Mouse (Mus musculus): ENCODE results near the gene Il16. TPM values are rescaled to one million over a fixed set of nuclear protein-coding genes. Genes with fewer than 3 reads are reported as not detected.

Gene Il16
- polyA plus RNA-seq, 1 experiment from 2014 or later: 9.8 TPM

DNA sequence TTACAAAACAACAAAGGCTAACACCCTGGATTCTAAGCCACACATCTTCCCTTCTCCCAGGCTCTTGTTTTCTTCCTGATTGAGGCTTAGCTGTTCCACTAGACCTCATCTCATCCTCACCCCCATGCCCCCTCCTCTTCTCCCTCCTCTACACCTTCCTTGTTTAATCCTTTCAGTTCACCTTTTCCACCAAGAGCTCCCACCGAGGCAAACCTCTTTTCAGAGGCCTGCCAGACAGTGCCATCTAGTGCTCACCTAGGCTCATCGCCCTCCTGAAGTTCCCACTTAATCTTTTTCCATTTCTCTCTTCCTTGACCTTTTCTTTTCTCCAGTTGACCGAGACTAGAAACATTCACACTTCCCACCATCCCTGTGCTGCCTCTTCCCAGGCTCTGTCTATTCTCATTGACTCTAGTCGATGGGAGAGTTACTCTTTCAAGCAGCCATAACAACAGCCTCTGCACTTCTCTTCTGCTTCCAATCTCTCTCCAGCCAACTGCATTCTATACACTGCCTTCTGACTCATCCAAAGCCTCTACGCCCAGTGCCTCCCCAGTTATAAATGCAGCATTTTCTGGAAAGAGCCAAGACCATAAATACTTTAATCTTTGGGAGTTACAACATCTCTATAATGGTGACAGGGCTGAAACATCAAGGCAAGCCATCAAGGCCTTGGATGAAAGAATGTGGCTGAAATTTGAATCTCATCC, 69.8 kb downstream of the Il16 start:
- WGBS (ENCODE audit: insufficient replicate concordance): 27% methylated on average over 5 of the region's 5 CpGs
- ATAC-seq: no peak
- H3K9me3 ChIP-seq (ENCODE audit: low read length): no peaks in the 10 kb centered on the region

GRCm38 (mm10) chr7:83671573-83671972, 74.0 kb downstream of the Il16 start:
- TF ChIP-seq EP300 (IDR thresholded peaks at IDR 0.05; ENCODE audit: low read depth) (no peak), CTCF (IDR thresholded peaks at IDR 0.05; ENCODE audit: low read depth) (no peak)
- 80% methylated on average over 6 of the region's 6 CpGs for WGBS (ENCODE audit: insufficient replicate concordance)
- no peaks in the 10 kb centered on the region for H3K9me3 ChIP-seq (ENCODE audit: low read length)
- no peaks in the 10 kb centered on the region for H3K27me3 ChIP-seq (ENCODE audit: insufficient read depth, low read length)
- ATAC-seq (no peak), DNase-seq (no peak)
- no peaks in the 10 kb centered on the region for H3K36me3 ChIP-seq (replicated peaks; ENCODE audit: insufficient read depth, low read length)
- no peak overlapping the region for H3K27ac ChIP-seq (ENCODE audit: low read depth)
- peaks cover 12% of the 10 kb centered on the region for H3K4me1 ChIP-seq (ENCODE audit: insufficient read depth)
- H3K4me3 ChIP-seq (ENCODE audit: low read depth, low read length): no peak overlapping the region
- H3K4me2 ChIP-seq (ENCODE audit: low read depth, low read length): no peak overlapping the region
- H3K9ac ChIP-seq (replicated peaks): no peak overlapping the region

More for the DNA sequence above, 69.8 kb downstream of the Il16 start:
- no peak for TF ChIP-seq EP300 (IDR thresholded peaks at IDR 0.05; ENCODE audit: low read depth)
- TF ChIP-seq CTCF (IDR thresholded peaks at IDR 0.05; ENCODE audit: low read depth): peak; percentile 79
- H3K27ac ChIP-seq (ENCODE audit: low read depth): no peak overlapping the region
- H3K4me2 ChIP-seq (ENCODE audit: low read depth, low read length): no peak overlapping the region
- no peak overlapping the region for H3K9ac ChIP-seq (replicated peaks)
- H3K4me1 ChIP-seq (ENCODE audit: insufficient read depth): no peaks in the 10 kb centered on the region
- H3K36me3 ChIP-seq (replicated peaks; ENCODE audit: insufficient read depth, low read length): no peaks in the 10 kb centered on the region
- no peaks in the 10 kb centered on the region for H3K27me3 ChIP-seq (ENCODE audit: insufficient read depth, low read length)
- H3K4me3 ChIP-seq (ENCODE audit: low read depth, low read length): no peak overlapping the region
- peak; percentile 38 for DNase-seq

DNA sequence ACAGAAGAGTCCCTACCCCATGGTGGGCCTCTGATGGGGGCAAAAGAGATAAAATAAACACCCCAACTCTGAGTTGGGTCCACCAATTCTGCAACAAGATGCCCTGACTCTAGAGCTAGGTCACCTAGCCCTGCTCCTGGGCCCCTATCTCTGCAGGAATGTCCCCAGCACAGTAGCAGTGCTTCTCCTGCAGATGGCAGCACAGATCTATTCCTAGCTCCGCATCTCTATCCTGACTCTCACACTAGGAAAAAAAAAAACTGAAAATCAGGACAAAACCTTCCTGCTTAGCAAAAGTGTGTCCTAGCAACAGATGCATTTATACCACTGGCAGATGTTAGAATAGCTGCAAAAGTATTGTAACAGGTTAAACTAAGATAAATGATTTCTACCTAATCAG, 76.8 kb downstream of the Il16 start:
- ATAC-seq (peak; percentile 71), DNase-seq (no peak)
- H3K9ac ChIP-seq (replicated peaks): no peak overlapping the region
- H3K36me3 ChIP-seq (replicated peaks; ENCODE audit: insufficient read depth, low read length): no peaks in the 10 kb centered on the region
- no peak overlapping the region; the same call in 1 of the 2 replicates for H3K27ac ChIP-seq (ENCODE audit: low read depth)
- no peak overlapping the region for H3K4me3 ChIP-seq (ENCODE audit: low read depth, low read length)
- TF ChIP-seq CTCF (IDR thresholded peaks at IDR 0.05; ENCODE audit: low read depth) (peak; percentile 77), EP300 (IDR thresholded peaks at IDR 0.05; ENCODE audit: low read depth) (no peak)
- WGBS (ENCODE audit: insufficient replicate concordance): 36% methylated on average over 1 of the region's 1 CpGs
- no peak overlapping the region for H3K4me2 ChIP-seq (ENCODE audit: low read depth, low read length)
- H3K27me3 ChIP-seq (ENCODE audit: insufficient read depth, low read length): no peaks in the 10 kb centered on the region
- peaks cover 12% of the 10 kb centered on the region for H3K4me1 ChIP-seq (ENCODE audit: insufficient read depth)
- H3K9me3 ChIP-seq (ENCODE audit: low read length): no peaks in the 10 kb centered on the region

- Histone ChIP-seq H3K4me2 (ENCODE audit: low read depth, low read length) (no peak overlapping the region), H3K9ac (replicated peaks) (no peak overlapping the region), H3K4me1 (ENCODE audit: insufficient read depth) (peaks cover 12% of the 10 kb centered on the region), H3K36me3 (replicated peaks; ENCODE audit: insufficient read depth, low read length) (no peaks in the 10 kb centered on the region), H3K4me3 (ENCODE audit: low read depth, low read length) (no peak overlapping the region), H3K27me3 (ENCODE audit: insufficient read depth, low read length) (no peaks in the 10 kb centered on the region), H3K9me3 (ENCODE audit: low read length) (no peaks in the 10 kb centered on the region), H3K27ac (ENCODE audit: low read depth) (peak overlapping the region; percentile 46)
- TF ChIP-seq CTCF (IDR thresholded peaks at IDR 0.05; ENCODE audit: low read depth) (no peak), EP300 (IDR thresholded peaks at IDR 0.05; ENCODE audit: low read depth) (peak; percentile 35; the same call in 1 of the 2 replicates)
- ATAC-seq: peak; percentile 71
- WGBS (ENCODE audit: insufficient replicate concordance): 59% methylated on average over 5 of the region's 5 CpGs
- no peak for DNase-seq
These were observed 77.4 kb downstream of the Il16 start for GRCm38 (mm10) chr7:83667936-83668645.

GRCm38 (mm10) chr7:83666087-83666595, 79.4 kb downstream of the Il16 start:
- Histone ChIP-seq H3K27me3 (ENCODE audit: insufficient read depth, low read length) (no peaks in the 10 kb centered on the region), H3K9ac (replicated peaks) (no peak overlapping the region), H3K4me2 (ENCODE audit: low read depth, low read length) (no peak overlapping the region), H3K27ac (ENCODE audit: low read depth) (no peak overlapping the region), H3K9me3 (ENCODE audit: low read length) (no peaks in the 10 kb centered on the region), H3K4me3 (ENCODE audit: low read depth, low read length) (no peak overlapping the region), H3K4me1 (ENCODE audit: insufficient read depth) (peaks cover 12% of the 10 kb centered on the region), H3K36me3 (replicated peaks; ENCODE audit: insufficient read depth, low read length) (no peaks in the 10 kb centered on the region)
- ATAC-seq (no peak), DNase-seq (no peak)
- TF ChIP-seq CTCF (IDR thresholded peaks at IDR 0.05; ENCODE audit: low read depth) (no peak), EP300 (IDR thresholded peaks at IDR 0.05; ENCODE audit: low read depth) (no peak)
- 69% methylated on average over 4 of the region's 4 CpGs for WGBS (ENCODE audit: insufficient replicate concordance)

DNA sequence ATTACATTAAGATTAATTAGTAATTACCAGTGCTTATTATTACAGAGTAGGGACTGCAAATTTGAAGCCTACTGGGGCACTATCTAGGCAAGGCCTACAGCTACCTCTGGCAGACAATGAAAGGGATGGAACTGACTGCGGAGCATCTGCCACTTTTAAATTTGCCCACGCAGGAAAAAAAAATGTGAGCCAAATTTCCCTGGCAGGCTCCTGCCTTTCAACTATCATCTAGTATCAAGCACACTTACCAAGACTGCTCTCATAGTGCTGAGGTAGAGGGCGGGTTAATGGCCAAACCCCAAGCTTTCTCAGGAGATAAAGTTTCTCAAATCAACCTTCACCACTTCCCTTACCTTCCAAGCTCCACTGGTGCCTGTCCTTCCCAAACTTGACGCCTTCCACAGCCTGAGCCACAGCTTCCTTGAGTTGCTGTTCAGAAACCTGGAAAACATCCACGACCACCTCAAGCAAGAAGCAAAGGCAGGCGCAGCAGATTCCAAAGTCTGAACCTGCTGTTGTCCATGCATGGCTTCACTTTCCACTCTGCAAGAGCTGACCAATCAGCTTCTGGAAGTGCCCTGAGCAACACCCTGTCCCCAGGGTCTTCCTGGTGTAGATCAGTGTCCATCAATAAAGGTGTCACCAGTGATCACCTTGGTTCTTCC, 82.7 kb downstream of the Il16 start:
- H3K4me3 ChIP-seq (ENCODE audit: low read depth, low read length): no peak overlapping the region
- ATAC-seq (no peak), DNase-seq (no peak)
- H3K36me3 ChIP-seq (replicated peaks; ENCODE audit: insufficient read depth, low read length): no peaks in the 10 kb centered on the region; the same call in 1 of the 2 replicates
- TF ChIP-seq CTCF (IDR thresholded peaks at IDR 0.05; ENCODE audit: low read depth) (no peak), EP300 (IDR thresholded peaks at IDR 0.05; ENCODE audit: low read depth) (no peak)
- 72% methylated on average over 6 of the region's 6 CpGs for WGBS (ENCODE audit: insufficient replicate concordance)
- no peak overlapping the region for H3K9ac ChIP-seq (replicated peaks)
- no peaks in the 10 kb centered on the region for H3K27me3 ChIP-seq (ENCODE audit: insufficient read depth, low read length)
- H3K27ac ChIP-seq (ENCODE audit: low read depth): no peak overlapping the region
- no peaks in the 10 kb centered on the region for H3K9me3 ChIP-seq (ENCODE audit: low read length)
- H3K4me1 ChIP-seq (ENCODE audit: insufficient read depth): peaks cover 16% of the 10 kb centered on the region
- no peak overlapping the region for H3K4me2 ChIP-seq (ENCODE audit: low read depth, low read length)
